Mouse (Mus musculus) CD4-positive, CD25-positive, alpha-beta regulatory T cell, adult 2 months (primary cell): ENCODE measurements around the gene Mcm3.
A peak's percentile ranks its signal among the peaks of the same experiment; 100 is the strongest.

Source experiments
- DNase-seq: peaks from one replicate; pipeline ENCODE4 v3.0.0-alpha.2; 2012; ENCODE audit warnings: low read depth, low spot score

Mcm3 gene

DNA sequence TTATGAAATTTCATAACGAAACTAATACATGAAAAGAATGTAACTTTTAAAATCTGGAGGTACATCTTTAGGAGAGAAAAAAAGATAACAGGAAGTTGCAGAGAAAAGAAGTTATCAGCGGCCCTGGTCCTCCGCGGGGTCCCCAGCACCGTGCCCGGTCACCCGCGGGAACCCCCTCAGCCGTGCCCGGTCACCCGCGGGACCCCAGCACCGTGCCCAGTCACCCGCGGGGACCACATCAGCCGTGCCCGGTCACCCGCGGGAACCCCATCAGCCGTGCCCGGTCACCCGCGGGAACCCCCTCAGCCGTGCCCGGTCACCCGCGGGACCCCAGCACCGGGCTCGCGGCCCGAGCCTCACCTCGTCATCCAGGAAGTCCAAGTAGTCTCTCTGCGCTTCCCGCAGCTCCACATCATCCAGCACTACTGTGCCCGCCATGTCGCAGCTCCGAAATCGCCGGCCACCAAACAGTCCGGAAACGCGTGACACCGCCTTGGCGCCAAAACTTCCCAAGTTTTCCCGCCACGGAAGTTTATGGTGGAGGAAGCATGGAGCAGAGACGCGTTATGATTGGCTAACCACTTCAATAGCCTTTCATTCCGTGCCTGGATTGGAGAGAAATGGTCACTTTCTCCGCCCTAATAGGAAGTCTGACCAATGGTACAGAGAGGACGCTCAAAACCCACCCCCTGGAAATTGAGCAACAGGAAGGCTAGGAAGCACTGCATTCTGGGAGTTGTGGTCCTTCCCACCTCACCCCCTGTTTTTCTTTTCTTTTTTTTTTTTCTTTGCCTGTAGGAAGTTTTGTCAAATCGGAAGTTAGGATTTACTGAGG, at the start of gene Mcm3:
Gene Mcm3 (minus strand): TSS at position 542 of the 835 bp plus-strand sequence.
- peak; percentile 93 for DNase-seq

DNA sequence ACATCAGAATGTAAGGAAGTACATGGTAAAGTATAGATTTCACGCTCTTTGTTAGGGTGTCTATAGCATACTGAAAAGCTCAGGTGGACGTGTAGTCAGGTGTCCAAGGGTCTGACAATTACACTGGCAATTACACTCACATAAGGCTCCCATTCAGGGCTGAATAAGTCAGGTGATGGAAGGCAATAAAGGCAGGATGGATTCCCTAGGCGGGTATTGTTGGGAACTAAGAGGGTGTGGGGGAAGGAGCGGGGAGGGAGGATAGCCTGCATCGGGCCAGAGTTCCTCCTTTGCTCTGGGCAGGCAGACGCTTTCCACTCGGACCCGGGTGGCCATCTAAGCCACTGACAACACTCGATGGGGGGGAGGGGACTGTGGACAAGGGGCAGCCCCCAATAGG, 47.9 kb upstream of the Mcm3 start:
- no peak for DNase-seq

DNA sequence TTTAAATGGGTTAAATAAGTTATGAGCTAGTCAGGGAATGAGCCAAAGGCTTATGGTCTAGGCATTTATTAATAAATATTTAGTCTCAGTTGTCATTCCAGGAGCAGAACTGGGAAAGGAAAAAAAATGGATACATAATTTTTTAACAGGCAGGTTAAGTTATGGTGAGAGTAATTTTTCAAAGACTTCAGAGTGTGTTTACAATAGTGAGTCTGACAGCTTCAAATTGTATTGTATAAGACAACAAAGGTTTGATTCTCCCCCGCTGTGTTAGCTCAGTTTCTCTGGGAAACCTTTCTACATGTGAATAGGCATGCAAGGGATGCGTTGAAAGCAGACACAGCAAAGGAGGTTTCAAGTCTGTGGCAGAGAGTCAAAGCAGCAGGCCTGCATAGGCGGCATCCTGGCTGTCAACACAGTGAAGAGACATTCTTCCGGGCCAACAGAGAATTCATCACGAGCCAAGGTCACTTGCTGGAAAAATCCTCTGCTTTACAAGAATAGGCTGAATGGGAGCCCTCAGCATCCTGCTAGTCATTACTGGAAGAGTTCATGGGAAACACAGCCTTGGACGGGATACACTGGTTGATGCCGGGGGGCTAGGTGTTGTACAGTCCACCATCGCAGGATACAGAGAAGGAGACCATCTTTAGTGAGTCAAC, 47.3 kb upstream of the Mcm3 start:
- no peak for DNase-seq

DNA sequence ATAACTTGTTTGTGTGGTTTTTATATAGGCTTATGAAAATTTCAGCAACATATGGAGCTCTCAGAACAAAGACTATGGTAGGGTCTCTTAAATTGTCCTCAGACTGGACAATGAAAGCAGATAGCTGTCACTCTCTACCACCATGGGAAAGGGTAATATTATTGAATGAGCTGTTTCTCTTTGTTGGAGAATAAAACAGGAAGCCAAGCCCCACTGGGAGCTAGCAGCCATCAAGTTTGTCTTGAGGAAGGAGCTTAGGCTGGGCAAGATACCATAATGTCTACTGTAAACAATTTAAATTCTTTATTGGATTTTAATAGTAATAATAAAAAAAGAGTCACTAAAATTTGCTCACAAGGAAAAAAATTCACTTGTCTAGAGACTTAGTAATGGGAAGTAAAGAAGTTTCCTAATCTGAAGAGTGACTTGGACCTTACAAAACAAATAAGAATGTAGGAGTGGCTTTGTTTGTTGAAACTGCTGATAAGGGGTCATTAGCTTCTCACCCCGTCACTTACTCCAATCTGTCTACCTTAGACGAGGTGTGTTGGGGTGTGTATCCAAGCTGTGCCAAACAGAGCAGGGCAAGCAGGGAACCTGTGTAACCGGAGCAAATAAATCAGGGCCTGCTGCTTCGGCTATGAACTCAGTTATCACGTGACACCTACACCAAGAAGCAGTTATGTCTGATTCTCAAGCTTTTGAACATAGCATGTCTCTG, 43.5 kb upstream of the Mcm3 start:
- DNase-seq, result no peak

DNA sequence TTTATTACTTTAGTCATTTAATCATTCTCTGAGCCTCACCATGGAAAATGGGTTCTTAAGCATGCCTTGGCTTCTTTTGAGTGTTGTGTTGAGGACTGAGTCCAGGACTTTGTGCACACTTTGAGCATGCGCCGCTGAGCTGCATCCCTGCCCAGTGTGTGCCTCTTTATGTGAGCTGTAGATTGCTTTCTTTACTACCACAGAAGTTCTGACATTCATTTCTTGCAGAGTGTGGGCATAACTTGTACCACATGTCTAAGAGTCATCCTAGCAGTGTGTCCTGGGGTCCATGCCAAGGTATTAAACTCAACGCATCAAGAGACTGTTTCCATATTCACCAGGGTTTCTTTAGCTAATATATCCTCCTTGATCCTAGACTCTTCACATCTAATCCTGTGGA, 41.8 kb upstream of the Mcm3 start:
- DNase-seq, result no peak

DNA sequence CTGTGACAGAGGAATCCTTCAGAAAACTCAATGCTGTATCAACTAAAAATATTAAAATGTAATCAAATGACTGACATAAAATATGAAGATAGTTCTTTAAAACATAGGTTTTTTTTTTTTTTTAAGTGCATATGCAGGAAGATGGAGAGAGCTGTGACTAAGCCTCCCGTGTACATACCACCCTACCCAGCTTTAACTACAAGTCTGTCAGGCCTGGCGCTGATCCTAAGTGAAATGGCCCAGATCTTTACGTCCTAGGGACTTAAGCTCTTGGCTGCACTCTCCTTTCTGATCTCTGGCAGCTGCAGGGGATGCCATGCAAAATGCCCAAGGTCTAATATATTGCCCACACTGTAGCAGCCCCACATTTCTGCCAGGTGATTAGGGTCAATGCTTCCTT, 40.7 kb upstream of the Mcm3 start:
- no peak for DNase-seq

DNA sequence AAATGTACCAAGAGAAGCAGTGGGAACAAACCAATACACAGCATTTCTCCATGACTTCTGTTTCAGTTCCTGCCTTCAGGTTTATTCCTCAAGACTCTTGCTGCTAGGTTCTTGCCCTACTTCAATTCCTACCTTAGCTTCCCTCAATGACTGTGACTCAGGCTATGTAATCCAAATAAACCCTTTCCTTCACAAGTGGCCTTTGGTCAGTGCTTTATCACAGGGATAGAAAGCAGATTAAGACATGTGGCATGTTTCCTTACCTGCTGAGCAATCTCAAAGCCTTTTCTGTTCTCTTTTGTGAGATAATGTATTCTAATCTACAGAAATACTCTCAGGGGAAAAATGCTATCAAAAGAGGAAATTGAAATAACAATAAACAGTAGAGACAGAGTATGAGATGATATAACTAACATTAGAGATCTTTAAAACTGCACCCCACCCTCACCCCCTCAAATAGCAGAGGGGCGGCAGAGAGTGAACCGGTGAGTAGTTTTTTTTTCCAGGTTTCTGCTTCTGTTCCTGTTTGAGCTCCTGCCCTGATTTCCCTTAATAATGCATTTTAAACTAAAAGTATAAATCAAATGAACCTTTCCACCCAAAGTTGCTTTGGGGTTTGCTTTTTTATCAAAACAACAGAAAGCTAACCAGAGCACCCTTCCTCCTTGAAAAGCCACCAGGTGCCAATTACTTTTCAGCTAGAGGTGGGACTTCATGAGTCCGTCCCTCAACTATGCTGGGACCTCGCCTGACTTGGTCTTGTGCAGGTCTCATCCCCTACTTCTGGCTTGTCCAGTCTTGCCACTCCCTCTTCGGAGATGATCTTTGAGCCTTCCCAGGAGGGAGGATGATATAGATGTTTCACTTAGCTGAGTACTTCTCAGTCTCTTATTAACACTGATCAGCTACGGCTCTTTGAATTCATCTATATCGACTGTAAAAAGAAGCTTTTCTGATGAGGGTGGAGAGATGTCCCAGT, 37.1 kb upstream of the Mcm3 start:
- DNase-seq, result no peak

DNA sequence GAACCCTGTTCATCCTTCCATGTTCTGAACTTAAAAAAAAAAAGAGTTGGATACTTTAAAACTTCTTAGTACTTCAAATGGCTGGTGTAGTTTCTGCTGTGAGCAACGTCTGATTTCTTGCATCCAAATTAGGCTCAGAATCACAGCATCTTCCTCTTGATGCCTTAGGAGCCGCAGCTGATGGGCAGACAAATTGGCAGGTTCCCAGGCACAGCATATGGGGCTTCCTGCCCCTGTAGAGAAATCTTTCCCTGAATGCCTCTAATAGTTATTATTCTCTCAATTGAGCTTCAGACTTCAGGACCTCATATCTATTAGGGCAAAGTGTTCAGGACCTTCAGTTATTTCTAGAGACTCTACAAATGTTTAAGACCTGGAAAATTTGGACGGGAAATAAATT, 19.8 kb upstream of the Mcm3 start:
- DNase-seq, result no peak

DNA sequence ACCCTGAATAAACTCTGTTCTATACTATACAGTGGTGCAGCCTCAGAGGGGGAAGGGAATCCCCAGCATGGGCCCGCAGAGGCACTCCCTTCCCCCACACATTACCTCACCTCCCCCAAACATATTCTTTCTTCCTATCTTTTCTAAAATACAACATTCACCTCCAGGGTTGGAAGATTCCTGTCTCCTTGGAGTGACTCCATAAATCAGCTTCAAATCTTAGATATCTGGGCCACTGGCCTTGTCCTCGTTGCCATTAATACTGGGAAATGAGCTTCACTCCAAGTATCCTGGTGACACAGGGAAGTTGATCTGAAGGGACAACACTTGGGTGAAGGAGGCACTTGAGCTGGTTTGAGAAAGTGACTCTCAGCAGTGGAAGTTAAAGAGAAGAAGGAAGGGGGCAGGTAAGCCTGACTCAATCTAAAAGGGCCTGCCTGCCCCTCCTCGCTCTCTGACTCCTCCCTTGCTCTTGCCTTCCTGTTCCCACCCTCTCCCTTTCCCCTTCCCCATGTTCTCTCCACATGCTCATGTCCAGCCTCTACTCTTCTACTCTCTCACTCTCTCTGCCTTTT, 16.5 kb upstream of the Mcm3 start:
- DNase-seq, result no peak

DNA sequence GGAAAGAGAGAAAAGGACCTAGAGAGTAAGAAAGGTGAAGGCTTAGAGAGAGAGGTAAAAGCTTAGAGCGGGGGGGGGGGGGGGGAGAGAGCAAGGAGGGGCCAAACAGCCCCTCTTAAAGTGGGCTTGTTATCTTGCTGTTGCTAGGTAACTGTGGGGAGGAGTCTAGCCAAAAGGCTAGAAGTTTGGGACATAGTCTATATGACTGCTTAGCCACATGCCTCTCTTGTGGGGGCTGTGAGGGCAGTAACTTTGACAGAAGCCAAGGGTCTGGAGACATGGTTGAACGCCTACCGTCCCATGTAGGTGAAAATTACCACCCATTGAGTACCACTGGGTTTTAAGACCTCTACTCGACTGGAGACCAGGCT, 13.0 kb upstream of the Mcm3 start:
- DNase-seq, result no peak

DNA sequence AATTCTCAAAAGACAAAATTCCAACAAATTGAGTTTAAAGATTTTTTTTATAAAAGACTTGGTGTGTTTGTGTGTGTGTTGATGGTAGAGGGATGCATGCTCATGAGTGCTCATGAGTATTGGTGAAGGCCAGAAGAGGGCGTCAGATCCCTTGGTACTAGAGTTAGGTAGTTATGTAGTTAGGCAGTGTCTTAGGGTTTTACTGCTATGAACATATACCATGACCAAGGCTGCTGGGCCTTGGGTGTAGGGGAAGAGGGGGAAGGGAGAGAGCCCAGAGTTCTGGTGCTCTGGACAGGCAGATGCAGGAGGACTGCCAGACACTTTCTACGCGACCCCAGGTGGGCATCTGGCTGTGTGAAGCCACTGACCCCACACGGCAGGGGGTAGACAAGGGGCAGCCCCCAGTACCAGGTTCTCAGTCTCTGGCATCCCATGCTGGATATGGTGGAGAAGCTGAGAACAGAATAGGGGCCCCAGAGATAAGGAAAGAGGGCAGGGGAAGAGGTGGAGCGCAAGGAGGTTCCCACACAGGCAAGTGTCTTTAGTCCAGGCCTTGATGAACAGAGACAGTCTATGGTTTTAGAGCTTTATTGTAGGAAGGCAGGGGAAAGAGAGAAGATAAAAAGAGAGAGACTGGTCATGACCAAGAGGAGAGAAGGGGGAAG, 12.5 kb upstream of the Mcm3 start:
- DNase-seq, result no peak

DNA sequence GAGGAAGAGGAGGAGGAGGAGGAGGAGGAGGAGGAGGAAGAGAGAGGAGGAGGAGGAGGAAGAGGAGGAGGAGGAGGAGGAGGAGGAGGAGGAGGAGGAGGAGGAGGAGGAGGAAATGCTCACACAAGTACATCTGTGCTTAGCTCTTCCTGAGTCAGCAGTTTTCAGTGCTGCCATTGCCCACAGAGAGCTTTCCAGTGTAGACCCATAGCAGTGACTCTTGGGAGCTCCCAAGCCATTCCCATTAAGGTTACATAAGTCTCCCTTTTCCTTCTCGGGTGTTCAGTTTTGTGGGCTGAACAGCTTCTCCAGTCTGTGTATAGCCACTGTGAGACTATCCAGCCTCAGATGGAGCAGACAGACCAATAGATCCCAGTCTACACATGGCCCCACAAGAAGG, 10.4 kb upstream of the Mcm3 start:
- DNase-seq, result no peak

DNA sequence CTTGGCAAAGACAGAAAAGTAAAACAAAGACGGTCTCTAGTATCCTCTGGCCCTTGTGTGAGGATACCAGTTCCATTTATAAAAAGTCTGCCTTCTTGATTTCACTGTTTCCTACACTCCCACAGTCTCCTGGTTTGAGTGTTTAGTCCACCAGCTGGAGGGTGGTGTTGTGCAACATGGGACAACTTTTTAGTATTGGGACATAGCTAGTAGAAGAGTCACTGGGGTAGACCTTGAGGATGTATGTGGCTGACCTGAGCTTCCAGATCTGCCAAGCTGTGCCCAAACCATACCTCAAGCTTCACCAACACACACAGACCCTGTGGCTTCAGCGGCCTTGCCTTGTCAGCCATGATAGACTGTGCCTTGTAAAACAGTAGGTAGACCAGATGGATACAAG, 7.9 kb upstream of the Mcm3 start:
- DNase-seq, result no peak

DNA sequence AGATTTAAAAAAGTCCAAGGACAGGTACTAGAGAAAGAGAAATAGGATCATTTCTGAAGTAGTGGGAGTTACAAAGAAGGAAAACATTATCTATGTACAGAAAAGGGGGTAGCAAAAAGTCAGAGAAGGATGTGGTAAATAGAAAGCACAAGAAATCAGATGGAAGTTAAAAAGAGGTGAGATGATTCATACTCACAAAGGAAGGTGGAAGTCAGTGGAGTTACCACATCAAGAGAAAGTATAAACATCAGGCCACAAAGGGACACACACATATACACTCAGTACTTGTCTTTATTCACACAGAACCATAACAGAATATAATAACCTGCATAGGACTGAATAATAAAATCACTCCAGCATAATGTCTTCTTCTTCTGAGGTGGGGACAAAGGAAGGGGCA, 4.9 kb upstream of the Mcm3 start:
- DNase-seq, result peak; percentile 22

DNA sequence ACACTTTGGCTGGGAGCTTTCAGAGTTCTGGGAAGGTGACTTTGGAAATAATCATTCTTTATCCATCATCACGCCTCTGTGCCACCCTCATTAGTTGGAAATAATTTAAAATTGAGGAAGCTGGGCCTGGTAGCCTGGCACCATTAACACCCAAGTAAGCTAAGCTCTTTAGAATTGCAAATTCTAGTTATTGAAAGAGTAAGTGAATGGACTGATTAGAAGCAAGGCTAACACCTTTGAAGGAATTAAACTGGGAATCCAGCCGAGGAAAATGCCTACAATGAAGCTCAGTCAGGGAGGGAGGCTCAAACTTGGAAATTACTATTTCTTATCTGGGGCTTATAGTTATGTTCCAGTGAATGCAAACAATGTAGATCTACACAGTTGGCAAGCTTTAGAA, 3.8 kb upstream of the Mcm3 start:
- no peak for DNase-seq

DNA sequence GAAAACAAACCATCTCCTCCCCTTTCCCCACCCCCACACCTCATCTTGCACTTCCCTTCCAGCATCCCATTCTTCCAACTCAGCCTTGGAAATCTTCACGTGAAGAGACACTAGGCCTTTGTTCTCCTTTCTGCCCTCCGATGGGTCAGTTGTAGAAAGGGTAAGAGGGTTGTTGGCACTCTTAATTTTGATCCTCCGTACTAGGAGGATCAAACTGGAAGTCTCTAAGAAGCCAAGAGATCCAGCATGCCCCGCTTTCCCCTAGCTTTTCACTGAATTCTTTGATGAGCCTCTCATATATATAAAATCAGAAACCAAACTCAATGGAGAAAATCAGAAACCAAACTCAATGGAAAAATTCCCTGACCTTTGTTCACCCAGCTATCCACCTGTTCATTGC, 3.4 kb upstream of the Mcm3 start:
- DNase-seq, result no peak

DNA sequence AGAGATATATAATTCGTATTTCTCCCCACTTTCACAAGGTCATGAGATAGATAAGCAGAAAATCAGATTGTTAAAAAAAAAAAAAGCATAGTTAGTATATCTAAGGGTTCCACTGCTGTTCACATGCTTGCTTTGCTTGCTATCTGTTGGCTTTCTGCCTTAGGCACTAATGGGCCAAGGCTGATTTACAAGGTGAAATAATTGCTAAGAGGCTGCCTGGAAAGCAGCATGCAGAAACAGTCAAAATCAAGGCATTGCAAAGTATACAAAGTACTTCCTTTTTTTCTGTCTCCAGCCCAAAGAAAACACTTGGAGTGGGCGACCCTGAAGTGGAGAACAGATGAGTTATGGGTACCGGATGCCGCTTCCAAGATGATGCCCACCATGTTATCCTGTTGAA, 847 bp upstream of the Mcm3 start:
- no peak for DNase-seq

DNA sequence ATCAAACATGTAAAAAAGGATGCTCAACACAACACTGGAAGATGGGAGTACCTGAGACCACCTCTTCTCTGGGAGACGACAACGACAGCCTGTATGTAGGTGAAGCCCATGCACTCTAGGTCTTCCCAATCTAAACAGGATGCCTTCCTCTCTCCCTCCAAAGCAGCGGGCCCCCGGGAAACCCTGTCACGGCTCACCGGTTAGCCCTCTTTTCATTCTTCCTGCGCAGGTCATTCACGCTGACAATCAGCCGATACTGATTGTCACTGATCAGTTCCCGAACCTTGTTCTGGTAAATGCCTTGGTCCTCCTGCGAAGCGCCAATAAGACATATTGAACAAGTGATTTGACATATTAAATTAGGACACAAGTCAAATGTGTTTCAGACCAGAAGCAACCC, 2.5 kb downstream of the Mcm3 start:
- DNase-seq, result no peak

DNA sequence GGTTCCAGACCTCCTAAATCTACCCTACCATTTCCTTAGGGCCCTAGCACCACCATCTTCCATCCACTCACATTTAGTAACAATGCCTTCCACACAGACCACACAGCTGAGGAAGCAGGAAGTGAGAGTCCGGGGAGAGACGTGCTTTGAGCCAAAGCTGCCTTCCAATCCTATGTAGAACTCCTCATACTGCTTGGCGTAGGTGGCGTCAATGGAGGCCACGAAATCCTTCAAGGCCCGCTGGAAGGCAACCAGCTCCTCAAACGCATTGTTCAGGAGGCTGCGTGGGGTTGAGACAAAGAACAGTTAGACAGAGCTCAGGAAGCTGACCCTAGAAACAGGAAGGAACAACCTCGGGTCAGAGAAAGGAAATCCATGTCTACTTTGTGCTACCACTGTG, 2.9 kb downstream of the Mcm3 start:
- DNase-seq, result no peak

DNA sequence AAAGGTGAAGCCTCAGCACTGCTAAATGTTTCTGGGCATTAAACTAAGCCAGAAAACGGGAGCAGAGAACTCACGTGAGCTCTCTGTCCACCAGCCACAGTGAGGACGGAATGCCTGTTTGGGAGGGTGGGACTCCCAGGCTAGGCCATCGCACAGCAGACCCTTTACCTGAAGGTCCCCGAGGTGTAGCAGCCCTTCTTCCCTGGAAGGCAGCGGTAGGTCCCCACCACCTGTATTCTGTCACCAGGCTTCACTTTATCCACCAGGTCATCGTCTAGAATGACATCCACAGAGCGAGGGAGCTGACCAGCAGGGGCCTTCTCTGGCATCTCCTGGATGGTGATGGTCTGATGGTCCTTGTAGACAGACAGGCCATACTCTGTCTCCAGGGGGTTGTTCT, 5.6 kb downstream of the Mcm3 start:
- no peak for DNase-seq

DNA sequence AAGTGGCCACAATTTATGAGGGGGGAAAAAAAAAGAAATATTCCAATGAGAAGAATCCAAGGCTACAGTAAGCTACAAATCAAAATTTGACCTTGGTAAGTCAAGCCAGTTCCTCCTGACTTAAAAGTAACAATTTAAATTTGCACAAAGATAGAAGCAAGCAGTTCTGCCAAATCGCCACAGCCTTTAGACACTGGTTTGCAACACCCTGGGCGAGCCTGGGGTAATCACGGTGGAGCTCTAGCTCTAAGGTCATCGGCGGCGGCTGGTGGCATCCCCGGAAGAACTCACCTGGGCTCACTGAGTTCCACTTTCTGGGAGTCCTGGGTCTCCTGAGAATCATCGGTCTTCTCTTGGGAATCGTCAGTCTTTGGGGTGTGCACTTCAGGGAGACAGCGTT, 15.6 kb downstream of the Mcm3 start:
- no peak for DNase-seq
